Mouse (Mus musculus) layer of hippocampus, adult 9-10 months (tissue): ENCODE measurements around the gene Teddm1b.

Source experiments
- DNase-seq: peaks from one replicate; pipeline ENCODE4 v3.0.0; 2022; ENCODE audit warnings: low spot score

Teddm1b gene

DNA sequence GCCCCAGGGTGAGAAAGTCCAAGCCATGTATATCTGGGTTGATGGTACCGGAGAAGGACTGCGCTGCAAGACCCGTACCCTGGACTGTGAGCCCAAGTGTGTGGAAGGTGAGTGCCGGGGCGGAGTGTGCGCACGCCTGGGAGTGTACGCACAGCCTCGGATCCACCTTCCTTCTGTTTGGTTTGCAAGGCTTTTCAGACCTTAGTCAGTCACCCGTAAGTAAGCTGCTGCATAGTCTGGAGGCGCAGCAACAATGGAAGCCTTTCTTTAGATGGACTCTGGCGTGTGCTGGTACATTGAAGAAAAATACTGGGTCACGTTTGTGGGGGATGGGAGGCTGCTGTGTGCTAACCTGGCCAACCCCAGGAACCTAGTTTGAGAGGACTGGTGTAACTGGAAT, 28.9 kb downstream of the Teddm1b start:
- no peak for DNase-seq

DNA sequence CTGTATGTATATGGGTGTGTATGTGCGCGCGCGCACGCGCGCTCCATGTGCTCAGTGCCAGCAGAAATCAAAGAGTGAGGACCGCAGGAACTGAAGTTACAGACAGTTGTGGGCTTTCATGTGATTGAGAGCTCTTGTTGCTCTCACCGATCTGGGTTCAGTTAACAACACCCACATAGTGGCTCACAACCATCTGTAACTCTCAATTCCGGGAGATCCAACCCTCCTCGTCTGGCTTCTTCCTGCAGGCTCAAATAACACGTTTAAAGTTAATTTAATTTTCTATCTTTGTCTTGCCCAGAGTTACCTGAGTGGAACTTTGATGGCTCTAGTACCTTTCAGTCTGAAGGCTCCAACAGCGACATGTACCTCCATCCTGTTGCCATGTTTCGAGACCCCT, 30.1 kb downstream of the Teddm1b start:
- no peak for DNase-seq

DNA sequence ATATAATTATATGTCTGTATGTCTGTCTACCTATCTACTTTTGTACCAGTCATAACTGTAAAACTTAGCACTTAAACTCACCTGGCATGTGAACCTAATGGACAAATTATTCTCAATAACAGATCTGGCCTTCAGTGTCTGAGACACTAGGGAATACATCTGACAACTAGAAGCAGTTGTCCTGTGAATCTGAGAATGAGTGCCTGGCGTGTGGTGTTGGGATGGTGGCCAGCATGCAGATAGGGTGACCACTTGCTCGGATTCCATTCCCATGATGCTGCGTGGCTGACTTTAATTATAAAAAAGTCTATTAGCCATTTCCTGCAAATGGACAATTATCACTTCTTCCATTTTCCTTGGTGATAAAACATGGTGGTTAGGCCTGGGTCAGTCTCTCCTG, 31.7 kb downstream of the Teddm1b start:
- no peak for DNase-seq

DNA sequence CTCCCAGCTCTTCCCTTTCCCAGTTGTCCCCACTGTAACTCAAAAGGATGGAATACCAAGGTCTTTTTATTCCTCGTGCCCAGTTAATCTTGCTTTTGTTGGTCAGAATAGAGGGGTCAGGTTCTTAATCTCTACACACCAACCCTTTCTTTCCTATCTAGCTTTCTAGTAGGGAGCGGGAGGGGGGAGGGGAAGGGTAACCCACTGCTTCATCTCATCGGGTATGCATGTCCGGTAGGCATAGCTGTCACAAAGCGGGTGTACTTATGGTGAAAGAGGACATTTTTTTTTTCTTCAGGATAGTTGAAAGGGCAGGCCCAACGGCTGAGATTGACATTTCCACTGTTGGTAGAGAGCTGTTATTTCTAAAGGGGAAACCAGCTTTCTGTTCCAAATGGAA, 34.1 kb downstream of the Teddm1b start:
- no peak for DNase-seq

DNA sequence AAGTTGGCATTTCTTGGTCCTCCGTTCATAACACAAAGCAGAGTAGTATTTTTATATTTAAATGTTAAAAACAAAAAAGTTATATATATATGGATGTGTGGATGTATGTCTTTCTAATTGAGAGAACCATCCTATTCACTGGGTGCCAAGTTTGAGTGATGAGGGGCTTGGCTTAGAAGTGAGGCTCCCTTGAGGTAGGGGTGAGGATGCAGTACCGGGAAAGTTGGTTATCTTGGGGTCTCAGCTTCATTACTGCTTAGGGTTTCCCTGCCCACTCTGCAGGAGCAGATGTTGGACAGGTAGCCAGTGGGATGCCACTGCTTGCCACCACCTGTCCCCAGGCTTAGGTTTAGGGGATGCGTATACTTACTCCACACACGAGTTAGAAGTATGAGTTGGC, 34.6 kb downstream of the Teddm1b start:
- DNase-seq: no peak

DNA sequence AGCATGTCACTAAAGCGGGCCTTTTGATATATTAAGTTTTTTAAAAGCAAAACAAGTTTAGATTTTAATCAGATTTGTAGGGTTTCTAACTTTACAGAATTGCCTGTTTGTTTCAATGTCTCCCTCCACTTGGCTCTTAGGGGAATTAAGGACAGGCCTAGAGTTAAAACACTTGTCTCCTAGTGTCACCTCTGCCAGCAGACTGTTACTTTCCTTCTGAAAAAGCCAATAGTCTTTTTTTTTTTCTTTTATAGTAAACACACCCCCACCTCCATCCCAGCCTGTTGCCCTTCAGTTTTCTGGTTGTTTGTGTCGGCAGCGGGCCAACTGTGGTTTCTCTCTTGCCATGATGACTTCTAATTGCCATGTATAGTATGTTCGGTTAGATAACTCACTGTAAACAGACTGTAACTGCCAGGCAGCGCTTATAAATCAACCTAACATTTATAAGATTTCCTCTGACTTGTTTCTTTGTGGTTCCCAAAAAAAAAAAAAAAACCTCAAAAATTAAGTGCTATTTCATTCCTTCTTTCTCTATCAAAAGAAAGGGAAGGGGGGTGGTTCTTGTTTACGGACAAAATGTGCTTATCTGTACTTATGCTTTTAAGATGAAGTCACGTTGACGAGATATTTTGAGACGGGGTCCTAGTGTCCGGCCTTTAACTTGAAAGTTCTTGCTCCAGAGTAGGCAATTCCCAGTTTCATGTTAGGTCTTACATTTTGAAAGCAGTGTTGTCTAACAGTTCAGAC, 35.2 kb downstream of the Teddm1b start:
- no peak for DNase-seq

DNA sequence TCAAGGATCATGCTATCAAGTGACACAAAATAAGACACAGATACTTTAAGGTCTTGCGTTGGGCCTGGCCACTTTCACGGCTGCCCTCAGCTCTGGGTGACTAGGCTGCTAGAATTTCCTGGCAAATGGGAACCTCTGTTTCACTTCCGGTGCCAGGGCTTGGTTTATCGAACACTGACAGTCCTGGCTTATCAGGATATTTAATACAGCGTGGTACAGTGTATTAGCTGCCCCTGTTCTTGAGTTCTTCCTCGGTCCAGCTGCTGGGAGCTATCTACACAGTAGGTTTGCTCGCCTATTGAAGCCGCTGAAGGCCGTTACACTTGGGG, 35.8 kb downstream of the Teddm1b start:
- no peak for DNase-seq

DNA sequence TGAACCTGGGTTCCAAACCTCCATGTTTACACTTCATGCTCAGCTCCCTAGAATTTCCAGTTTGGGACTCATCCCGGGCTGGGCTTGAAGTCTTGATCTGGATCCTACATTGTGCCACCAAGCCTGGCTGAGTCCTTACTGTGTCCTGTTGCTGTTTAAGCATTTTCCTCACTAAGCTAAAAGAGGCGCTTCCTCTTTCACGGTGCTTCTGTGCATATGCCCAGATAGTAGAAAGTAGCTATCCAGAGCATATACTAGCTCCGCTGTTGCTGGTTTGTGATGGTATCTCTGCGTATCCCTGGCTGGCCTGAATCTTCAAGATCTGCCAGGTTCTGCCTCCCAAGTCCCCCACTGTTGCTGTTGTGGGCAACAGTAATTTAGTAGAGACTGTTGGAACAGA, 36.3 kb downstream of the Teddm1b start:
- no peak for DNase-seq

DNA sequence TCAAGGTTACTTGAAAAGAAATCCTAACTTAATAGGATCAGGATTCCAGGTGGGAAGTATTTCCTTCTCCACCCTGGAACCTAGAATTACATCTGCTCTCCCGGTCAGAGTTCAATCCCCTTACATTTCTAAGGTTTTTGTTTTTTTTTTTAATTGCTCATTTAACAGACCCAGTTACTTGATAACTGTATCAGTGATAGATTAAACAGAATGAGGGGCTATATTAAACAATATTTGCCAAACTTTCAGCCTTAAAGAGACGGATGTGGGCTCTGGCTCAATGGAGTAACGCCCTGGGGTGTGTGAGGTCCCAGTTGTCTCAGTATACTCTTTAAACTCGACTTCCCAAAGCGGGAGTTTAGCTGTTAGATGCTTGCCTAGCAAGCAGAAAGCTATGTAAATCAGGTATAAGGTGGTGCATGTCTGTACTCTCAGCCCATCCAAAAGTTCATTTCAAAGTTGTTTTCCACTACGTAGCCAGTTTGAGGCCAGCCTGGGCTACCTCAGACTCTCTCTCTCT, 37.2 kb downstream of the Teddm1b start:
- no peak for DNase-seq

DNA sequence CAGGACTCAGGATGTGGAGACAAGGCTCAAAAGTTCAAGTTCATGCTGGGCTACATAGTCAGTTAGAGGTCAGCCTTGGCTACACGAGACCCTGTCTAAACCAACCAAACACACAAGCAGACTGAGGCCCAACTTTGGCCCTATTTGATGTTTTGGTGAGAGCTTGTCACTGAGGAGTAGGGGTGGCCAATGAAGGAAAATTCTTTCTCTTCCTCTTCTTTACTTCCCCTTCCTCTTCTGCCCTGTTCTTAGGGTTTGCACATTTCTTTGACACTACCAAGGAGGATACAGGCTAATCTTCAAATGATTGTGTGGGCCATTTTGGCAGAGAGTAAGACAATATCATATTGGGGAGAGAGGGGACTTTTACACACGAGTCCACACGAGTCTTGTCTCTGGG, 39.7 kb downstream of the Teddm1b start:
- DNase-seq: no peak

DNA sequence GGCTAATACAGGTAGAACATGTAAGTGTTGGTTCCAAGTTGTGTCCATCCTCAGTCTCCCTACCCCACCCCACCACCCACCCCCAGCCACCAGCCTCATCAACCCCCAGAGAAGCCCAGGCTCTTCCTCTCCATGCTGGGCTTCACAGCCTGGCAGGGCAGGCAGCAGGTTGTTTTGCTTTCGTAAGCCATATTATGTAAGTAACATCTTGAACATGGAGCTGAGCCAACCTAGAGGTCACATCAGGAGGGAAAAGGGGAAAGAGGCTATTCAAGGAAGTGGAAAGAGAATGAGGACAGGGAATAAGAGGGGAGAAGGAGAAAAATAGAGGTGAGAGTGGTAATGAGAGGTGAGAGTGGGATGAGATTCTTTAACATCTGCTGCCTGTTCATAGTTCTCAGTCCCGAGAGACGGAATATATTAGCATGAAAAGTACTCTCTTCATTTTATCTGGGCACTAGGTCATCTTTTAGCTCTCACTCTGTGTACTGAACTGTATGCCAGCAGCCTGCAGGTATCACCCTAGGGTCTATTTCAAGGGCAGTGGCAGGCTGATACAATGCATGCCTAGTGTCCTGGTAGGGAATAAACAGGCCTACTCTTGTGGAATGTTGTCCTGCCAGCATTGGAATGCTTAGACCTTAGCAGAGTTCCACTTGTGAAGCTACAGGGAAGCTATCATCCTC, 44.5 kb downstream of the Teddm1b start:
- no peak for DNase-seq

DNA sequence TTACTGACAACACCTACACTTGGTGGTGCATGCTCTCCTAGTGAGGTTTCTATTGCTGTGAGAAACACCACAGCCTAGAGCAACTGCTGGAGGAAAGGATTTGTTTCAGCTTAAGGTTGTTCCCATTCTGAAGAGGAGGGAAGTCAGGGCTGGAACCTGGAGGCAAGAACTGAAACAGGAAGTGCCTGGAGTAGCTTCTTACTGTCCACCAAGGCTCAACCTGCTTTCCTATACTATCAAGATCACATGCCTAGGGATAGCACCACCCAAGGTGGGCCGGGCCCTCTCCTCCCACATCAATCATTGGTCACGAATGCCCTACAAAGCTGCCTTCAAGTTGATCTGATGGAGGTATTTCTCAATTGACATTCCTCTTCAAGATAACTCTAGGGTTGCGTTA, 47.5 kb downstream of the Teddm1b start:
- DNase-seq: no peak

DNA sequence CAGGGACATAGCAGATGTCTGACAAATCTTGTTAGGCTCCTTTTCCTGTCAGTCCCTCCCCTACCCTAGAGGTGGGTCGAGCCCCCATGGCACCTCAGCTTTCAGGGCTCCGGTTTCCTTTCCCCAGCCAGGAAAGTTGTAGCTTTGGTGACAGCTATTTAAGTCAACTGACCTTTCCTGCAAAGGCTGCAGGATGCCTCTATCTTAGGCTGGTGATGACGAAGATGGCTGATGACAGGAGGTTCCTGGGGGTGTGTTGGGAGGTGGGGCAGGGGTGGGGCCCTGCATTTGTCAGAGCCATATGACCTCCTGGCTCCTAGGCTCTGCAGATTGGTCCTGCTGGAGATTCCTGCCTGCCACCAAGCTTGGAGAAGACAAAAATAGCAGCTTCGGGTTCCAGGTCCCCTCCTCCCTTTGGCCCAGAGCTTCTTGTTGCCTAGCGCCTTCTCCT, 48.5 kb downstream of the Teddm1b start:
- DNase-seq: no peak

DNA sequence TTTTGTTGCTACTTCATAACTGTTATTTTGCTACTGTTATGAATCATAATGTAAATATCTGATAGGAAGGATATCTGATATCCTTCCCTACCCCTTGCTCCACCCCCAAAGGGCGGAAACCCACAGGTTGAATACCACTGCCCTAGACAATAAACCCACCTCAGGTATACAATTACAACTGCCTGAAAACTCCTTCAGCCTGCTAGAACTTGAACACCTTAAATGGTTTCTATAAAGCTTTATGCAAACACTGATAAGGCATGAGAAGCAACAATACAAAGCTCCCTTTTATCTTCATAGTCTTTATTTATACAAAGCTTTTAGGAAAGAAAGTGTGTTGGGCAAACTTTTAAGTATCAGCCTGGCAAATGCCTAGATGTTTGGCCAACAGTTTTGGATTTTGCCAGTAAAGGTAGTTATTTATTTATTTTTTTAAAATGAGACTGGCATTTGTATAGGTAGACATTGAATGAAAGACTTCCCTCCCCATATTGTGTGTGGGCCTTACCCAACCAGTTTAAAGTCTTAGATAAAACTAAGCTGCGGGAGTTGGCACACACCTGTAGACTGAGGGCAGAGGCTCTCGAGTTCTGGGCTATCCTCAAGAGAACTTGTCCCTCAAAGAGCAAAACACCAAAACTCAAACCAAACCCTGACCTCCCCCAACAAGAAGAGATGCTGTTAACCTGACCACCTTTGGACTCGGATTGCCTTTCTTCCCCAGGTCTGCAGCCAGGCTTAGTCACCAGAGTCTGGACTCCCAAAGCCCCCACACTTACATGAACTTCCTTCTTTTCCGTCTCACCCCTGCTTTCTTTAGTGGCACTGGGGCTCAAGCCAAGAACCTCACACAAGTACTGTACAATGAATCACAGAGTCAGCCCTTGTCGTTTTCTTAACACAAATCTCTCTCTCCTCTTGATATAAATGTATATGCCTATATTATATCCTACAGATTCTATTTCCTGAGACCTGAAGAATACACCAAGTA, 50.5 kb downstream of the Teddm1b start:
- DNase-seq: no peak
